Mouse (Mus musculus): ENCODE data around the gene Gm10382. TPM values are rescaled to one million over a fixed set of nuclear protein-coding genes. Genes with fewer than 3 reads are reported as not detected.

Gene Gm10382
- total RNA-seq (2022) = under 1 TPM in 3 of 4 experiments, not detected in 1; 0.41 to 0.48 (median 0.45) TPM

- DNase-seq = peak; percentile 86
These were observed at the start of gene Gm10382 for GRCm38 (mm10) chr5:125389131-125389578. TSS of gene Gm10382 (plus strand) at chr5:125389322.

- no peak for DNase-seq
These were observed 49.1 kb upstream of the Gm10382 start for GRCm38 (mm10) chr5:125339851-125340531.

GRCm38 (mm10) chr5:125340547-125341262 lies 48.4 kb upstream of the Gm10382 start, which contains the start of gene Scarb1:
TSS of gene Scarb1 (minus strand) at chr5:125341094.
- DNase-seq = peak; percentile 90

GRCm38 (mm10) chr5:125341459-125342090 lies 47.5 kb upstream of the Gm10382 start:
- DNase-seq = no peak

GRCm38 (mm10) chr5:125344296-125344695 lies 44.8 kb upstream of the Gm10382 start:
- DNase-seq = peak; percentile 94

- DNase-seq = no peak
These were observed 41.1 kb upstream of the Gm10382 start for GRCm38 (mm10) chr5:125348067-125348466.

- peak; percentile 78 for DNase-seq
These were observed 40.6 kb upstream of the Gm10382 start for GRCm38 (mm10) chr5:125348487-125348886.

DNA sequence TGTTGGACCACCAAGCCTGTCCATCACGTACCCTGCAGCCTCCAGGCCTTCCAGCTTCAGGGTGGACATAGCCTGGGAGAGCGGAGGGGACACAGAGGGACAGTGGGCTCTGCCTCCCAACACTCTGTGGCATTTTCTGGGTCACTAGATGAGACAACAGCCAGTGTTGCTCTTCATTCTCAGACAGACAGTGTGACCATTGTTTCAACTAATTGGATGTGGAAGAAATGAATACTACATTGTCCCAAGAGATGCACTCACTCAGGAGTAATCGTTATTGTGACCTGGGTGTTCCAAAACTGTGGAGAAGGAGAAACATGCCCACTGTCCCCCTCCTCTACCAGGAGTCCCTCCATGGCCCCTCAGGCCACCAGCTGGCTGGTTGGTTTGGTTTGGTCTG lies 39.7 kb upstream of the Gm10382 start:
- DNase-seq = no peak

DNA sequence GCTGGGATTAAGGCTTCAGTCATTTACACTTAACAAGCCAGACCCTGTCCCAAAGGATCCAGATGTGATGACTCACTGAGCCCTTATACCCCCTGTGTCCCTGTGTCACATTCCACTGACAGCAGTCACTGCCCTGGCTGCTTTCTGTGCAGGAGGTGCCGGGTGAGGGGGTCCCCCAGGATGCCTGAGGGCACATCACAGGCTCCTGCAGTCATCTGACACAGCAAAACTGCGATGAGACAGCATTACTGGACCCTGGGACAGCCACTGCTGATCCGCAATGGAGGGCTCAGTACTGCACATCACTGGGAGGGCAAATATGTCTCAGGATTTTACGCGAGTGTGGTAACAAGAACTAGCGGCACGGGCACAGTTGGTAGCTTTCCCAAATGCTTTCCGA lies 38.1 kb upstream of the Gm10382 start:
- DNase-seq = no peak

DNA sequence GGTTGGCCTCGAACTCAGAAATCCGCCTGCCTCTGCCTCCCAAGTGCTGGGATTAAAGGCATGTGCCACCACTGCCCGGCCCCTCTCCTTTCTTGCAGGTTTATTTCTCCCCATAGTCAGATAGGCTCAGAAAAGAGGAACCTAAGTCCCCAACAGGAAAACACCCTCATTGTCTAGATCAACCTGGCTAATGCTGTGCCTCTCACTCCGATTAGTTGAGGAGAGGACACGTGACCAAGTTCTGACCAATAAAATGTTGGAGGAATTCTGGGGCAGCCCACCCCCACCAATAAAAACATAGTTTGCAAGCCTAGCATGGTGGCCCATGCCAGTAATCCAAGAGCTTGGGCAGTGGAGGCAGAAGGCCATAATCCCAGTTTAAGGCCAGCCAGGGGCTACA lies 37.2 kb upstream of the Gm10382 start:
- DNase-seq = no peak

- no peak for DNase-seq
These were observed 36.3 kb upstream of the Gm10382 start for GRCm38 (mm10) chr5:125352781-125353294.

DNA sequence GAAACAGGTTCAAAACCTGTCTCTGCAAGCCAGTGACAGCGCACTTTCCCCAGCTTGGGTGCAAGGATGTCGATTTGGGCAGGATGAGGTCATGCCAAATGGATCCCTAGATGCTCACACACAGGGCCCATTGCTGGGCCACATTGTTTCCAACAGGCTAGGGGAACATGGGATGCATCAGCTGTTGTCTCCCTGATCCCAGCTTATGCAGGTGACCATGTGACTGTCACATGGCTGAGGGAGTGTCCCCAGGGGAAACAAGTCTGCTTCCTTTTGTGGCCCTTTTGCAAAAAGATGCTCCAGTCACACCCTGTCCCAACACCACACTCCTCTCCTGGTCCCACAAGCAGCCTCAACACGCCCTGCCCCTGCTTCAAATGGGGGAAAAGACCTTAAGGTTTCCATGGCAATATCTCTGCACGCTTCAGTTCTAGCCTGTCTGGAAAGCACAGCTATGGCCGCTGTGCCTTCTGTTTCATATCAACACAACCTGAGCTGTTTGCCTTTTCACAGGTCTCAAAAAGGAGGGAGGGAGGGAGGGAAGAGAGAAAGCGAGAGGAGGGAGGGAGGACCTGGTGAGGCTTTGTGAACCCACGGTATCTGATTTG lies 34.1 kb upstream of the Gm10382 start:
- DNase-seq = no peak

DNA sequence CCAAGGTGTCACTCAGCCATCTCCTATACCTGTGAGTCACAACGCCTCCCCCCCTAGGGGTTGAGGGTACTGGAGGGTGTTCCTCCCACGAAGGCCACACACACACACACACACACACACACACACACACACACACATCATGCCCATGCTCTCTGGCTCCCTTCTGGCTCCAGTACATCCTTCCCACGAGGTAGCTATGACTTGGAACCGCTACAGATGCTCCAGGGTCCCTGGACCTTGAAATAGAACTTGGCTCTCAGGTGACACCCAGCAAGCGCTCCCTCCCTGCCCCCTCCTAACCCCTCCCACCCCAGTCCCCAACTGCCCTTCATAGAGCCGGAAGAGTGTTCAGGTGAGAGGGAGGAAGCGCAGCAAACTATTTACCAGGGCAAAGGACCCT lies 33.5 kb upstream of the Gm10382 start:
- DNase-seq = no peak

- DNase-seq = no peak
These were observed 31.4 kb upstream of the Gm10382 start for GRCm38 (mm10) chr5:125357543-125358269.

DNA sequence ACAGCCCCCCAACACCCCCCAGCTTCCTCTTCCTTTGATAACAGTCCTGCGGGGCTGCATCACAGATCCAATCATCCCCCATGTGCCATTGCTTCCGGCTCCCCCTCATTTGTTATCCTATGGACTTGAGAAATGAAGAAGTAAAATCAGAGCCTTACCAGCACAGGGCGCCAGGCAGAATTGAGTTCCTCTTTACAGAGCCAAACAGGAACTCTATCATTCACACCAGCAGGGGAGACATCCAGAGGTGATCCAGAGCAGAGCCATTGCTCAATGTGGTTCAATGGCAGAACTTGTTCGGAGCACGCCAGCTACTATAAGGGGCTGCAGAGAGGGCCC lies 30.9 kb upstream of the Gm10382 start:
- no peak for DNase-seq

- no peak for DNase-seq
These were observed 28.6 kb upstream of the Gm10382 start for GRCm38 (mm10) chr5:125360566-125360965.

DNA sequence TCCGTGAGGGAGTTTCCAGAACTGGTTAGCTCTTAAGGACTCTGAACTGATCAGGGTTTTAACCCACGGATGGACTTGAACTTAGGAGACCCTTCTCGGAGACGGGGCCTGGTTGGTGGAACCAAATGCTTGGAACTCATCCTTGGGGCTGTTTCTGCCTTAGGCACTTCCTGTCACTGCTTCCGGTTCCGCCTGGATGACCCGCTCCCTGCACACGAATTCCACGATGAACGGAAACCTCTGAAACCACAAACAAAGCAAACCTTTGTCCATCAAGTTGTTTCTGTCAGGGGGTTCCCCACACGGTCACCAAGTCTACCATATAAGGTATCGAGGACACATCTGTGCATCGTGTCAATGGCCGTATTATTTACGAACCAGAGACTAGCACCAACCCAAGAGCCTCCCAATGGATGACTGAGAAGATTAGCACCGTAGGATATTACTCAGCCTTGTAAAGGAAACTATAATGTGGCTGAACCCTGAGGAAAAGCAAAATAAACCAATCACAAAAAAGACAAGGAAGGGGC lies 28.1 kb upstream of the Gm10382 start:
- DNase-seq = no peak

DNA sequence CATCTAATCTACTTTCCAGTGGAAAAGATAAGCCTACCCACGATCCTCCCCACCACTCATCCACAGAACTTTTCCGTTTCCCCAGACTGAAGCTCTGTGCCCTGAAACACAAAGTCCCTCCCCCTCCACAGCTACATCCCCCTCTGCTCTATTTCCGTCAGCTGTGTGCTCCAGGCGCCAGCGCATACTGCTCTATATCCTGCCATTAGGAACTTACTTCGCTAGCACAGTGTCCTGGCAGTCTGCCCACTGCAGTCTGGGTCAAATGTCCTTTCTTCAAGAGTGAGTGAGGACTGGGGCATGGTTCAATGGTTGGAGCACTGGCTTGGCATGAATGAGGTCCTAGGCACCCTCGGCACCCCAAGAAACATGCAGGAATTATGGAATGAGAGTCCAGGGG lies 25.2 kb upstream of the Gm10382 start:
- no peak for DNase-seq

GRCm38 (mm10) chr5:125364851-125365429 lies 24.2 kb upstream of the Gm10382 start:
- DNase-seq = no peak

GRCm38 (mm10) chr5:125368156-125368555 lies 21.0 kb upstream of the Gm10382 start:
- no peak for DNase-seq

DNA sequence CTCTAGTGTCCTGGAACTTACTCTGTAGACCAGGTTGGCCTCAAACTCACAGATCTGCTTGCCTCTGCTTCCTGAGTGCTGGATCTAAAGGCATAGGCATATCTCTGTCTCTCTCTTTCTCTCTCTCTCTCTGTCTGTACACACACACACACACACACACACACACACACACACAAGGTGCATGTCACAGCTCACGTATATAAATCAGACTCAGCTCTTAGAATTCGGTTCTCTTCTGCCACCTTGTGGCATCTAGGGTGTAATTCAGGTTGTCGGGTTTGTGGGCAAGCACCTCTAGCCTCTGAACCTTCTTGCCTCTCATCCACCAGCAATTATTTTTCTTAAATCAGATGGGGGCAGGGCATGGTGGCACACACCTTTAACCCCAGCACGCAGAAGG lies 20.6 kb upstream of the Gm10382 start:
- DNase-seq = peak; percentile 50
